Mouse (Mus musculus): ENCODE data around the gene Naa10. TPM values are rescaled to one million over a fixed set of nuclear protein-coding genes. Genes with fewer than 3 reads are reported as not detected.
A peak's percentile ranks its signal among the peaks of the same experiment; 100 is the strongest.

Naa10 gene
- polyA plus RNA-seq, 1 experiment from 2014 or later = 171 TPM

DNA sequence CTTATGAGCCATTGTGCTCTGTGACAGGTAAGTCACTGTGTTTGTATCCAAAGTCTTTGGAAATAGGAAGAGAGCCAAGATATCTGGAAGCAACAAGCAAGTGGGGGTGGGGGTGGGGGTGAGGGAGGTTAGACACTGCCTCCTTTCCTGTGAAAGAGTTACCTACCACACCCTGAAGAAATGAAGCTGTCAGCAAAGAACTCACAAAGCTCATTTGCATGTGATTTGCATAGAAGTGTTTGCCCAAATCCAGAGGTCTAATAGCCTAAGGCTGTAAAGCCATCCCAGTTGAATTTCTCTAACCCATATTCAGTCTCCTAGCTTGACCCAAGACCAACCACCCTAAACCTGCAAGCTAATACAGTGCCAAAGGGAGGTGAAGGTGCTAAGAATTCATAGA, 11.3 kb downstream of the Naa10 start:
- Histone ChIP-seq H3K36me3 (replicated peaks) (no peaks in the 10 kb centered on the region), H3K9me3 (no peaks in the 10 kb centered on the region), H3K27me3 (ENCODE audit: poor library complexity, severe bottlenecking) (peaks cover 12% of the 10 kb centered on the region; the same call in 1 of the 2 replicates), H3K27ac (no peak overlapping the region), H3K4me3 (peak overlapping the region; percentile 41; the same call in 1 of the 2 replicates), H3K4me1 (peaks cover 10% of the 10 kb centered on the region)
- DNase-seq (ENCODE audit: extremely low spot score, low spot score) = no peak

DNA sequence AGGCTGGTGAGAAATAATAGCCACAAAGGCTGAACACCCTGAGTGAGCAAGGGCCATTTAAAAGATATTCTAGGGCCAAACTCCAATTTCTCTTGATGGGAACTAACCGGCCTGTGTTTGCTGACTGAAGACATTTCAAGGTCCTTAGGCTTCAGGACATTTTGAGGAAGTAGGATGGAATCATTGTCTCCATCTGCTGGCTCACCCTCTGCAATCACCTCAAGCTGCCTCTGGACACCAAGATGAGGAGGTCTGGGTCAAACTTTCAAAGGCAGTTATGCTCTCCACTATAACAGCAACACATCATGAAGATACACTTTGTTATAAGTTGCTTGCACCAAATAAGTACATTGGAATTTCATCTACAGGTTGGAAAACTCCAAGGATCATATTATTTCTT, 11.7 kb downstream of the Naa10 start:
- H3K9me3 ChIP-seq = no peaks in the 10 kb centered on the region
- no peak overlapping the region for H3K4me3 ChIP-seq
- H3K27ac ChIP-seq = no peak overlapping the region
- peaks cover 12% of the 10 kb centered on the region; the same call in 1 of the 2 replicates for H3K27me3 ChIP-seq (ENCODE audit: poor library complexity, severe bottlenecking)
- WGBS = 82% methylated on average over 1 of the region's 1 CpGs
- DNase-seq (ENCODE audit: extremely low spot score, low spot score) = no peak
- no peaks in the 10 kb centered on the region for H3K36me3 ChIP-seq (replicated peaks)
- H3K4me1 ChIP-seq = peaks cover 8% of the 10 kb centered on the region

DNA sequence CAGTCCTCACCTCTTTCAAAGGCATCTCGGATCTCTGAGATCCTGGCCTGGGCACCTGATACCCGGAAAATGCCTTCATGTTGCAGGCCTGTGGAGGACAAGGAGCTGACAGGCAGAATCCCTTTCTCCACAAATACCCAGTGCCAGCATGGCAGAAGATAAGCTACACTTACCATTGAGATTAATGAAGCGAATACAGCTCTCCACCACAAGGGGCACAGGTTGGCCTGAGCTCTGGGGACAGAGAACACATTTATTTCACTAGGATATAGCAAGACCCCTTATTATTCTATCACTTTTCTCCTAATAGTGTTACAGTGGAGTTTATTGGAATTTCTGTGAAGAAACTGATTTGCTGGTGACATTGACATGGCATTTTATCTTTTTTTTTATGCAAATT, 23.8 kb downstream of the Naa10 start:
- H3K4me3 ChIP-seq = no peak overlapping the region
- DNase-seq (ENCODE audit: extremely low spot score, low spot score) = no peak
- H3K4me1 ChIP-seq = no peaks in the 10 kb centered on the region
- no peaks in the 10 kb centered on the region for H3K36me3 ChIP-seq (replicated peaks)
- H3K27me3 ChIP-seq (ENCODE audit: poor library complexity, severe bottlenecking) = peaks cover 12% of the 10 kb centered on the region; the same call in 1 of the 2 replicates
- H3K9me3 ChIP-seq = no peaks in the 10 kb centered on the region
- H3K27ac ChIP-seq = no peak overlapping the region
- WGBS = 83% methylated on average over 3 of the region's 3 CpGs

DNA sequence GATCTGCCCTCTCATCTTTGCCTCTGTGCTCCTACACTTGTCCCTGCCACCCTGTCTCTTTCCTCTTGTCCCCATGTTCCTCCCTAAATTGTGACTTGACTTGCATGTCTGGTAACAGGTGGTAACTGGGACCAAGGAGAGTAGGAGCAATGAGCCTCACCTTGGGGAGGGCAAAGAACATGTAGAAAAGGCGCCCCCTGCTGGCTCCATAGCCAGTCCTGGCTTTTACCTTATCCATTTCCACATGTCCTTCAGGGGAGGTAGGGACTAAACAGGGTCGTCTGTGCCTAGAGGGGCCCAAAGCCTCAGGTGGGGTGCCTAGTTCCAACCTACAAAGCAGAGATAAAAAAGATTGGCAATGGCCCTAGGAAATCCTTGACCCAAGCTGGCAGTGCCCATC, 26.0 kb downstream of the Naa10 start, which contains the start of gene L1cam:
Gene L1cam, minus strand, starts transcription at position 387 of the 400 bp plus-strand sequence.
- Histone ChIP-seq H3K9me3 (no peaks in the 10 kb centered on the region), H3K27me3 (ENCODE audit: poor library complexity, severe bottlenecking) (peaks cover 9% of the 10 kb centered on the region; the same call in 1 of the 2 replicates), H3K27ac (no peak within 1 kb of the TSS), H3K36me3 (replicated peaks) (no peaks in the 10 kb centered on the region), H3K4me3 (no peak within 1 kb of the TSS), H3K4me1 (no peaks in the 10 kb centered on the region)
- WGBS = 29% methylated on average over 2 of the region's 2 CpGs
- peak; percentile 30 for DNase-seq (ENCODE audit: extremely low spot score, low spot score)

GRCm38 (mm10) chrX:73892833-73893232, 28.9 kb downstream of the Naa10 start:
- H3K9me3 ChIP-seq = no peaks in the 10 kb centered on the region
- no peak overlapping the region for H3K27ac ChIP-seq
- H3K36me3 ChIP-seq (replicated peaks) = no peaks in the 10 kb centered on the region
- H3K4me3 ChIP-seq = no peak overlapping the region
- no peak for DNase-seq (ENCODE audit: extremely low spot score, low spot score)
- no peaks in the 10 kb centered on the region for H3K4me1 ChIP-seq
- WGBS = 95% methylated on average over 14 of the region's 14 CpGs
- H3K27me3 ChIP-seq (ENCODE audit: poor library complexity, severe bottlenecking) = no peaks in the 10 kb centered on the region; the same call in 1 of the 2 replicates

- Histone ChIP-seq H3K9me3 (no peaks in the 10 kb centered on the region), H3K27ac (no peak within 1 kb of the TSS), H3K4me1 (no peaks in the 10 kb centered on the region), H3K36me3 (replicated peaks) (no peaks in the 10 kb centered on the region), H3K4me3 (no peak within 1 kb of the TSS), H3K27me3 (ENCODE audit: poor library complexity, severe bottlenecking) (no peaks in the 10 kb centered on the region; the same call in 1 of the 2 replicates)
- no peak for DNase-seq (ENCODE audit: extremely low spot score, low spot score)
- 63% methylated on average over 6 of the region's 6 CpGs for WGBS
Measured at GRCm38 (mm10) chrX:73891551-73892152, 30.1 kb downstream of the Naa10 start, which contains the start of gene Avpr2. TSS of gene Avpr2 (plus strand) at chrX:73892102.

GRCm38 (mm10) chrX:73881463-73881862, 40.3 kb downstream of the Naa10 start:
- 13% methylated on average over 6 of the region's 6 CpGs for WGBS
- Histone ChIP-seq H3K27ac (no peak overlapping the region), H3K9me3 (no peaks in the 10 kb centered on the region), H3K4me3 (peak overlapping the region; percentile 55; the same call in 1 of the 2 replicates), H3K27me3 (ENCODE audit: poor library complexity, severe bottlenecking) (peaks cover 55% of the 10 kb centered on the region), H3K36me3 (replicated peaks) (no peaks in the 10 kb centered on the region), H3K4me1 (peaks cover 19% of the 10 kb centered on the region)
- no peak for DNase-seq (ENCODE audit: extremely low spot score, low spot score)

- Histone ChIP-seq H3K9me3 (no peaks in the 10 kb centered on the region), H3K36me3 (replicated peaks) (no peaks in the 10 kb centered on the region), H3K4me1 (peaks cover 19% of the 10 kb centered on the region), H3K4me3 (peak overlapping the region; percentile 55), H3K27ac (0 out of 2 replicates have a peak overlapping the region, but pooled peaks have one; percentile 40), H3K27me3 (ENCODE audit: poor library complexity, severe bottlenecking) (peaks cover 58% of the 10 kb centered on the region)
- 15% methylated on average over 16 of the region's 16 CpGs for WGBS
- no peak for DNase-seq (ENCODE audit: extremely low spot score, low spot score)
Measured at GRCm38 (mm10) chrX:73881036-73881427, 40.7 kb downstream of the Naa10 start.

- WGBS = 27% methylated on average over 46 of the region's 48 CpGs
- 0 out of 2 replicates have a peak overlapping the region, but pooled peaks have one; percentile 40 for H3K27ac ChIP-seq
- no peaks in the 10 kb centered on the region for H3K9me3 ChIP-seq
- H3K4me1 ChIP-seq = peaks cover 19% of the 10 kb centered on the region
- DNase-seq (ENCODE audit: extremely low spot score, low spot score) = peak; percentile 24
- peaks cover 64% of the 10 kb centered on the region for H3K27me3 ChIP-seq (ENCODE audit: poor library complexity, severe bottlenecking)
- peak overlapping the region; percentile 55 for H3K4me3 ChIP-seq
- H3K36me3 ChIP-seq (replicated peaks) = no peaks in the 10 kb centered on the region
Measured at GRCm38 (mm10) chrX:73880194-73881035, 41.3 kb downstream of the Naa10 start.

- H3K36me3 ChIP-seq (replicated peaks) = no peaks in the 10 kb centered on the region
- H3K4me3 ChIP-seq = no peak overlapping the region
- no peaks in the 10 kb centered on the region for H3K9me3 ChIP-seq
- H3K27me3 ChIP-seq (ENCODE audit: poor library complexity, severe bottlenecking) = peaks cover 67% of the 10 kb centered on the region
- no peak overlapping the region for H3K27ac ChIP-seq
- WGBS = 80% methylated on average over 1 of the region's 1 CpGs
- H3K4me1 ChIP-seq = peaks cover 19% of the 10 kb centered on the region
- DNase-seq (ENCODE audit: extremely low spot score, low spot score) = no peak
Measured at GRCm38 (mm10) chrX:73877014-73877413, 44.7 kb downstream of the Naa10 start.

- Histone ChIP-seq H3K36me3 (replicated peaks) (no peaks in the 10 kb centered on the region), H3K4me3 (no peak overlapping the region), H3K4me1 (peaks cover 10% of the 10 kb centered on the region), H3K27me3 (ENCODE audit: poor library complexity, severe bottlenecking) (peaks cover 56% of the 10 kb centered on the region), H3K27ac (no peak overlapping the region), H3K9me3 (no peaks in the 10 kb centered on the region)
- WGBS = 66% methylated on average over 2 of the region's 2 CpGs
- DNase-seq (ENCODE audit: extremely low spot score, low spot score) = no peak
Measured at GRCm38 (mm10) chrX:73875881-73876280, 45.9 kb downstream of the Naa10 start.

GRCm38 (mm10) chrX:73871956-73872355, 49.8 kb downstream of the Naa10 start:
- Histone ChIP-seq H3K4me1 (peaks cover 10% of the 10 kb centered on the region), H3K27me3 (ENCODE audit: poor library complexity, severe bottlenecking) (peaks cover 26% of the 10 kb centered on the region), H3K27ac (no peak overlapping the region), H3K4me3 (no peak overlapping the region), H3K36me3 (replicated peaks) (no peaks in the 10 kb centered on the region), H3K9me3 (no peaks in the 10 kb centered on the region)
- 72% methylated on average over 1 of the region's 1 CpGs for WGBS
- no peak for DNase-seq (ENCODE audit: extremely low spot score, low spot score)

DNA sequence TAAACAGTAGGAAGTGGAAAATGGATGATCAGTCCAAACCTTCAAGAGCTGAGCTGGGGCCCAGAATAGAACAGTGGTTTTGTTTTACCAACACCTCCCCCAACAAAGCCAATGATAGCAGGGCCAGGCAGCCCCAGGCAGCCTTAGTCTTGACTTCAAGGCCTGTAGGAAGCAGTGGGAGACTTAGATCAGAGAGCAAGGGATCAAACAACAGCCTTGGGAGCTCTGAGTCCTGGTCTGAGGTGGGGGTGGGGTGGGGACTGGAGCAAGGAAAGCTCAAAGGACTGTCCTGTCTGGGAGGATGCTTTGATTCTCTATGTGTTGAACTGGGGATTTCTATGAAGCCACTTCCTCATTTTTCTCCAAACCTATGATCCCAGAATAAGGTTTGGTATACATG, 50.3 kb downstream of the Naa10 start:
- Histone ChIP-seq H3K27ac (no peak overlapping the region), H3K9me3 (no peaks in the 10 kb centered on the region), H3K4me1 (peaks cover 15% of the 10 kb centered on the region), H3K4me3 (no peak overlapping the region), H3K27me3 (ENCODE audit: poor library complexity, severe bottlenecking) (peaks cover 21% of the 10 kb centered on the region), H3K36me3 (replicated peaks) (no peaks in the 10 kb centered on the region)
- no peak for DNase-seq (ENCODE audit: extremely low spot score, low spot score)
